Mouse (Mus musculus): ENCODE results near the gene Ifitm3. TPM values are rescaled to one million over a fixed set of nuclear protein-coding genes. Genes with fewer than 3 reads are reported as not detected.
A peak's percentile ranks its signal among the peaks of the same experiment; 100 is the strongest.

Ifitm3 gene
- polyA plus RNA-seq, 1 experiment = 1,773 TPM

GRCm38 (mm10) chr7:141016707-141017697 lies 6.4 kb upstream of the Ifitm3 start:
- Histone ChIP-seq H3K4me3 (ENCODE audit: insufficient read depth, low read length) (peak overlapping the region; percentile 56), H3K27ac (ENCODE audit: insufficient read depth, low read depth, low read length) (peak overlapping the region; percentile 98), H3K4me1 (ENCODE audit: control insufficient read depth, insufficient read depth, low read length) (peaks cover 73% of the 10 kb centered on the region)
- TF ChIP-seq CTCF (IDR thresholded peaks at IDR 0.05; ENCODE audit: low read depth, low read length) (no peak), POLR2A (IDR thresholded peaks at IDR 0.05; ENCODE audit: borderline replicate concordance, low read depth, low read length) (no peak)

GRCm38 (mm10) chr7:141011238-141011770 lies 734 bp upstream of the Ifitm3 start:
- H3K4me1 ChIP-seq (ENCODE audit: control insufficient read depth, insufficient read depth, low read length) = peaks cover 52% of the 10 kb centered on the region
- no peak for TF ChIP-seq POLR2A (IDR thresholded peaks at IDR 0.05; ENCODE audit: borderline replicate concordance, low read depth, low read length)
- no peak for TF ChIP-seq CTCF (IDR thresholded peaks at IDR 0.05; ENCODE audit: low read depth, low read length)
- no peak overlapping the region for H3K4me3 ChIP-seq (ENCODE audit: insufficient read depth, low read length)
- peak overlapping the region; percentile 70; the same call in 1 of the 2 replicates for H3K27ac ChIP-seq (ENCODE audit: insufficient read depth, low read depth, low read length)

- no peak for TF ChIP-seq POLR2A (IDR thresholded peaks at IDR 0.05; ENCODE audit: borderline replicate concordance, low read depth, low read length)
- TF ChIP-seq CTCF (IDR thresholded peaks at IDR 0.05; ENCODE audit: low read depth, low read length) = no peak
- H3K4me1 ChIP-seq (ENCODE audit: control insufficient read depth, insufficient read depth, low read length) = peaks cover 39% of the 10 kb centered on the region
- H3K4me3 ChIP-seq (ENCODE audit: insufficient read depth, low read length) = peak overlapping the region; percentile 76
- peak overlapping the region; percentile 70; the same call in 1 of the 2 replicates for H3K27ac ChIP-seq (ENCODE audit: insufficient read depth, low read depth, low read length)
These were observed 905 bp downstream of the Ifitm3 start for GRCm38 (mm10) chr7:141009665-141010064.

- Histone ChIP-seq H3K4me3 (ENCODE audit: insufficient read depth, low read length) (peak overlapping the region; percentile 76), H3K4me1 (ENCODE audit: control insufficient read depth, insufficient read depth, low read length) (peaks cover 39% of the 10 kb centered on the region), H3K27ac (ENCODE audit: insufficient read depth, low read depth, low read length) (no peak overlapping the region)
- TF ChIP-seq CTCF (IDR thresholded peaks at IDR 0.05; ENCODE audit: low read depth, low read length) (peak; percentile 98), POLR2A (IDR thresholded peaks at IDR 0.05; ENCODE audit: borderline replicate concordance, low read depth, low read length) (no peak)
These were observed 1.5 kb downstream of the Ifitm3 start for GRCm38 (mm10) chr7:141008938-141009660.

GRCm38 (mm10) chr7:141008312-141008761 lies 2.2 kb downstream of the Ifitm3 start:
- H3K27ac ChIP-seq (ENCODE audit: insufficient read depth, low read depth, low read length) = no peak overlapping the region
- peaks cover 35% of the 10 kb centered on the region for H3K4me1 ChIP-seq (ENCODE audit: control insufficient read depth, insufficient read depth, low read length)
- no peak for TF ChIP-seq POLR2A (IDR thresholded peaks at IDR 0.05; ENCODE audit: borderline replicate concordance, low read depth, low read length)
- peak; percentile 51 for TF ChIP-seq CTCF (IDR thresholded peaks at IDR 0.05; ENCODE audit: low read depth, low read length)
- no peak overlapping the region for H3K4me3 ChIP-seq (ENCODE audit: insufficient read depth, low read length)

- Histone ChIP-seq H3K4me3 (ENCODE audit: insufficient read depth, low read length) (no peak overlapping the region), H3K27ac (ENCODE audit: insufficient read depth, low read depth, low read length) (no peak overlapping the region), H3K4me1 (ENCODE audit: control insufficient read depth, insufficient read depth, low read length) (peaks cover 21% of the 10 kb centered on the region)
- TF ChIP-seq POLR2A (IDR thresholded peaks at IDR 0.05; ENCODE audit: borderline replicate concordance, low read depth, low read length) (no peak), CTCF (IDR thresholded peaks at IDR 0.05; ENCODE audit: low read depth, low read length) (no peak)
These were observed 3.7 kb downstream of the Ifitm3 start for GRCm38 (mm10) chr7:141006914-141007313.

GRCm38 (mm10) chr7:141006446-141006845 lies 4.1 kb downstream of the Ifitm3 start:
- Histone ChIP-seq H3K27ac (ENCODE audit: insufficient read depth, low read depth, low read length) (no peak overlapping the region), H3K4me1 (ENCODE audit: control insufficient read depth, insufficient read depth, low read length) (peaks cover 17% of the 10 kb centered on the region), H3K4me3 (ENCODE audit: insufficient read depth, low read length) (no peak overlapping the region)
- TF ChIP-seq POLR2A (IDR thresholded peaks at IDR 0.05; ENCODE audit: borderline replicate concordance, low read depth, low read length) (no peak), CTCF (IDR thresholded peaks at IDR 0.05; ENCODE audit: low read depth, low read length) (no peak)

GRCm38 (mm10) chr7:141003248-141004010 lies 7.1 kb downstream of the Ifitm3 start:
- TF ChIP-seq POLR2A (IDR thresholded peaks at IDR 0.05; ENCODE audit: borderline replicate concordance, low read depth, low read length) = no peak
- Histone ChIP-seq H3K4me3 (ENCODE audit: insufficient read depth, low read length) (no peak overlapping the region), H3K4me1 (ENCODE audit: control insufficient read depth, insufficient read depth, low read length) (peaks cover 16% of the 10 kb centered on the region), H3K27ac (ENCODE audit: insufficient read depth, low read depth, low read length) (no peak overlapping the region)
